Mouse (Mus musculus) hindbrain, embryonic 14.5 days (tissue): ENCODE results near the gene Ltb4r1. TPM values are rescaled to one million over a fixed set of nuclear protein-coding genes. Genes with fewer than 3 reads are reported as not detected.
A peak's percentile ranks its signal among the peaks of the same experiment; 100 is the strongest.

Experiments used
- ATAC-seq: fragments of 200-750 bp; cut with Nextera tagmentation; 2 replicates; pipeline ENCODE4 v1.8.0; 2017; ENCODE audit warnings: moderate number of reproducible peaks, mild to moderate bottlenecking, moderate TSS enrichment, moderate library complexity; ENCODE audit not compliant: low FRiP score
- DNase-seq: peaks from one replicate; pipeline ENCODE4 v3.0.0-alpha.2; 2015; ENCODE audit warnings: low spot score
- H3K27ac ChIP-seq: fragments of 300-500 bp; sonication (generic); 2 replicates; pipeline ENCODE4 v1.5.1; 2014; ENCODE audit warnings: mild to moderate bottlenecking, moderate library complexity
- H3K27me3 ChIP-seq: fragments of 300-500 bp; sonication (generic); 2 replicates; pipeline ENCODE4 v1.6.1; 2014; ENCODE audit warnings: mild to moderate bottlenecking, low read length, mixed read lengths; ENCODE audit not compliant: control insufficient read depth, insufficient read depth
- H3K36me3 ChIP-seq: fragments of 300-500 bp; sonication (generic); replicated peaks from 2 replicates; pipeline ENCODE4 v1.6.1; 2014; ENCODE audit not compliant: control insufficient read depth, insufficient read depth
- H3K4me1 ChIP-seq: fragments of 300-500 bp; sonication (generic); replicated peaks from 2 replicates; pipeline ENCODE4 v1.6.1; 2014; ENCODE audit warnings: antibody characterized with exemption, low read length, mixed read lengths; ENCODE audit not compliant: control insufficient read depth, insufficient read depth
- H3K4me2 ChIP-seq: fragments of 300-500 bp; sonication (generic); replicated peaks from 2 replicates; pipeline ENCODE4 v1.6.1; 2014; ENCODE audit warnings: mild to moderate bottlenecking, moderate library complexity
- H3K4me3 ChIP-seq: fragments of 300-500 bp; sonication (generic); replicated peaks from 2 replicates; pipeline ENCODE4 v1.5.1; 2014; ENCODE audit warnings: mild to moderate bottlenecking, low read length
- H3K9ac ChIP-seq: fragments of 300-500 bp; sonication (generic); 2 replicates; pipeline ENCODE4 v1.6.1; 2014
- H3K9me3 ChIP-seq: fragments of 300-500 bp; sonication (generic); 2 replicates; pipeline ENCODE4 v1.6.1; 2016; ENCODE audit warnings: low read length; ENCODE audit not compliant: control insufficient read depth
- WGBS: fragments of 180-500 bp; shearing (Covaris S2); extraction: QIAGEN DNeasy Blood & Tissue Kit; methylation state at CpG from one replicate; pipeline ENCODE4 v1.1.7; 2014; 5-methylcytosine and 5-hydroxymethylcytosine counted together
- polyA plus RNA-seq: library from polyadenylated mRNA; unstranded; fragments of >200 nt; fragmentation: Nextera tagmentation; extraction: Ambion mirVana; gene quantifications from 2 replicates; pipeline ENCODE4 v1.2.1, GENCODE M21; 2014

Ltb4r1 gene
- polyA plus RNA-seq, 1 experiment from 2014 or later = not detected

GRCm38 (mm10) chr14:55788256-55789050 lies 22.7 kb downstream of the Ltb4r1 start, which contains the start of gene Ripk3:
Ripk3 (minus strand) TSS chr14:55788865.
- Histone ChIP-seq H3K36me3 (no peaks in the 10 kb centered on the region), H3K4me1 (peaks cover 2% of the 10 kb centered on the region; the same call in 1 of the 2 replicates), H3K4me2 (peak within 1 kb of the TSS; percentile 38), H3K9ac (no peak within 1 kb of the TSS), H3K4me3 (peak within 1 kb of the TSS; percentile 19), H3K27ac (no peak within 1 kb of the TSS), H3K27me3 (peaks cover 76% of the 10 kb centered on the region), H3K9me3 (no peaks in the 10 kb centered on the region)
- 7% methylated on average over 40 of the region's 40 CpGs for WGBS
- DNase-seq (no peak), ATAC-seq (no peak)

GRCm38 (mm10) chr14:55793461-55793860 lies 27.7 kb downstream of the Ltb4r1 start:
- ATAC-seq = no peak
- Histone ChIP-seq H3K27ac (no peak overlapping the region), H3K4me2 (no peak overlapping the region), H3K36me3 (no peaks in the 10 kb centered on the region), H3K9ac (no peak overlapping the region), H3K27me3 (peaks cover 26% of the 10 kb centered on the region), H3K9me3 (no peaks in the 10 kb centered on the region), H3K4me1 (no peaks in the 10 kb centered on the region), H3K4me3 (no peak overlapping the region)
- no peak for DNase-seq
- WGBS = 76% methylated on average over 2 of the region's 2 CpGs

GRCm38 (mm10) chr14:55793946-55794345 lies 28.2 kb downstream of the Ltb4r1 start:
- ATAC-seq = no peak

GRCm38 (mm10) chr14:55795380-55796163 lies 29.8 kb downstream of the Ltb4r1 start:
- ATAC-seq (no peak), DNase-seq (no peak)
- H3K27me3 ChIP-seq = peaks cover 5% of the 10 kb centered on the region; the same call in 1 of the 2 replicates
- H3K4me3 ChIP-seq = no peak overlapping the region
- H3K9me3 ChIP-seq = no peaks in the 10 kb centered on the region
- H3K27ac ChIP-seq = no peak overlapping the region
- H3K9ac ChIP-seq = no peak overlapping the region
- H3K36me3 ChIP-seq = no peaks in the 10 kb centered on the region
- no peaks in the 10 kb centered on the region for H3K4me1 ChIP-seq
- no peak overlapping the region for H3K4me2 ChIP-seq
- 89% methylated on average over 14 of the region's 15 CpGs for WGBS

More at GRCm38 (mm10) chr14:55793946-55794345, 28.2 kb downstream of the Ltb4r1 start:
- Histone ChIP-seq H3K9me3 (no peaks in the 10 kb centered on the region), H3K9ac (no peak overlapping the region), H3K4me1 (no peaks in the 10 kb centered on the region), H3K4me3 (no peak overlapping the region), H3K27me3 (peaks cover 21% of the 10 kb centered on the region), H3K27ac (no peak overlapping the region), H3K4me2 (no peak overlapping the region), H3K36me3 (no peaks in the 10 kb centered on the region)
- no peak for DNase-seq
- 67% methylated on average over 2 of the region's 2 CpGs for WGBS

- peak overlapping the region; percentile 57 for H3K9ac ChIP-seq
- peak; percentile 87 for ATAC-seq
- H3K27ac ChIP-seq = 0 out of 2 replicates have a peak overlapping the region, but pooled peaks have one; percentile 34
- DNase-seq = peak; percentile 78
- WGBS = 21% methylated on average over 16 of the region's 16 CpGs
- H3K4me1 ChIP-seq = 0 out of 2 replicates have a peak, but pooled peaks cover 3% of the 10 kb centered on the region
- peak overlapping the region; percentile 44 for H3K4me3 ChIP-seq
- no peaks in the 10 kb centered on the region for H3K9me3 ChIP-seq
- H3K36me3 ChIP-seq = no peaks in the 10 kb centered on the region
- peak overlapping the region; percentile 57 for H3K4me2 ChIP-seq
- H3K27me3 ChIP-seq = no peaks in the 10 kb centered on the region
Measured at GRCm38 (mm10) chr14:55814885-55815284, 49.1 kb downstream of the Ltb4r1 start.

- peak; percentile 60; the same call in 1 of the 2 replicates for ATAC-seq
- H3K9me3 ChIP-seq = no peaks in the 10 kb centered on the region
- H3K4me3 ChIP-seq = peak overlapping the region; percentile 44
- 20% methylated on average over 17 of the region's 17 CpGs for WGBS
- H3K4me1 ChIP-seq = 0 out of 2 replicates have a peak, but pooled peaks cover 3% of the 10 kb centered on the region
- H3K36me3 ChIP-seq = no peaks in the 10 kb centered on the region
- peak overlapping the region; percentile 57 for H3K9ac ChIP-seq
- H3K4me2 ChIP-seq = peak overlapping the region; percentile 57
- peak; percentile 49 for DNase-seq
- no peaks in the 10 kb centered on the region for H3K27me3 ChIP-seq
- 0 out of 2 replicates have a peak overlapping the region, but pooled peaks have one; percentile 34 for H3K27ac ChIP-seq
Measured at GRCm38 (mm10) chr14:55815310-55815751, 49.6 kb downstream of the Ltb4r1 start.

Other genes with a start within 250 kb of the Ltb4r1 start
- 0.10 and 0.17 TPM in 2 replicates for gene Nrl, start 241.0 kb upstream of the Ltb4r1 start, polyA plus RNA-seq
- gene Pck2, start 225.7 kb upstream of the Ltb4r1 start, polyA plus RNA-seq = 17.5 and 19.2 TPM in 2 replicates
- gene Dcaf11, start 206.0 kb upstream of the Ltb4r1 start, polyA plus RNA-seq = 107 and 112 TPM in 2 replicates
- gene A730061H03Rik, start 205.6 kb upstream of the Ltb4r1 start, polyA plus RNA-seq = 1.4 TPM in 1 of 2 replicates, not detected in the other
- 0.27 TPM in 1 of 2 replicates, not detected in the other for gene Fitm1, start 190.3 kb upstream of the Ltb4r1 start, polyA plus RNA-seq
- gene Psme1, start 187.8 kb upstream of the Ltb4r1 start, polyA plus RNA-seq = 192 and 207 TPM in 2 replicates
- gene Emc9, start 180.7 kb upstream of the Ltb4r1 start, polyA plus RNA-seq = 37.2 and 39.2 TPM in 2 replicates
- 152 and 179 TPM in 2 replicates for gene Psme2, start 174.8 kb upstream of the Ltb4r1 start, polyA plus RNA-seq
- gene Rnf31, start 174.3 kb upstream of the Ltb4r1 start, polyA plus RNA-seq = 12.5 and 20.4 TPM in 2 replicates
- 7.4 and 8.0 TPM in 2 replicates for gene Irf9, start 162.4 kb upstream of the Ltb4r1 start, polyA plus RNA-seq
- gene Rec8, start 147.9 kb upstream of the Ltb4r1 start, polyA plus RNA-seq = 8.6 and 9.0 TPM in 2 replicates
- gene Ipo4, start 130.0 kb upstream of the Ltb4r1 start, polyA plus RNA-seq = 110 and 114 TPM in 2 replicates
- gene Gm49378, start 128.1 kb upstream of the Ltb4r1 start, polyA plus RNA-seq = 1.5 and 2.8 TPM in 2 replicates
- gene Tm9sf1, start 122.2 kb upstream of the Ltb4r1 start, polyA plus RNA-seq = 58.9 and 68.0 TPM in 2 replicates
- gene Tssk4, start 115.8 kb upstream of the Ltb4r1 start, polyA plus RNA-seq = 0.31 and 0.33 TPM in 2 replicates
- gene Mdp1, start 105.5 kb upstream of the Ltb4r1 start, polyA plus RNA-seq = 70.4 and 71.0 TPM in 2 replicates
- 35.8 and 40.8 TPM in 2 replicates for gene Gmpr2, start 94.0 kb upstream of the Ltb4r1 start, polyA plus RNA-seq
- gene Nedd8, start 93.8 kb upstream of the Ltb4r1 start, polyA plus RNA-seq = 544 and 612 TPM in 2 replicates
- gene Tinf2, start 84.1 kb upstream of the Ltb4r1 start, polyA plus RNA-seq = 24.3 and 25.1 TPM in 2 replicates
- 0.14 and 0.25 TPM in 2 replicates for gene Tgm1, start 52.0 kb upstream of the Ltb4r1 start, polyA plus RNA-seq
- gene Rabggta, start 43.7 kb upstream of the Ltb4r1 start, polyA plus RNA-seq = 46.2 and 48.8 TPM in 2 replicates
- gene Dhrs1, start 20.3 kb upstream of the Ltb4r1 start, polyA plus RNA-seq = 70.8 and 72.3 TPM in 2 replicates
- gene Nop9, start 20.3 kb upstream of the Ltb4r1 start, polyA plus RNA-seq = 31.4 and 33.0 TPM in 2 replicates
- not detected in 2 replicates for gene Cideb, start 7.5 kb upstream of the Ltb4r1 start, polyA plus RNA-seq
- gene Ltb4r2, start 4.5 kb upstream of the Ltb4r1 start, polyA plus RNA-seq = 0.36 and 0.70 TPM in 2 replicates
- 5.0 and 5.8 TPM in 2 replicates for gene Adcy4, start 18.1 kb downstream of the Ltb4r1 start, polyA plus RNA-seq
- 1.8 and 2.9 TPM in 2 replicates for gene Ripk3, start 22.9 kb downstream of the Ltb4r1 start, polyA plus RNA-seq
- gene Nfatc4, start 57.2 kb downstream of the Ltb4r1 start, polyA plus RNA-seq = 9.4 and 10.1 TPM in 2 replicates
- gene Nynrin, start 88.0 kb downstream of the Ltb4r1 start, polyA plus RNA-seq = 10.8 and 11.7 TPM in 2 replicates
- 0.51 and 0.56 TPM in 2 replicates for gene Cbln3, start 118.4 kb downstream of the Ltb4r1 start, polyA plus RNA-seq
- 6.6 and 7.0 TPM in 2 replicates for gene Khnyn, start 119.0 kb downstream of the Ltb4r1 start, polyA plus RNA-seq
- gene Sdr39u1, start 134.3 kb downstream of the Ltb4r1 start, polyA plus RNA-seq = 131 and 138 TPM in 2 replicates
- gene Cma1, start 178.7 kb downstream of the Ltb4r1 start, polyA plus RNA-seq = 0.60 TPM in 1 of 2 replicates, not detected in the other
- not detected in 2 replicates for gene Cma2, start 185.0 kb downstream of the Ltb4r1 start, polyA plus RNA-seq